Mouse (Mus musculus): ENCODE measurements around the gene Spats2.
"Not testable (repeated sequence)": the region's sequence is repeated elsewhere in the genome, so short reads cannot be mapped to it uniquely, and the experiment has no call there.

The Spats2 gene

DNA sequence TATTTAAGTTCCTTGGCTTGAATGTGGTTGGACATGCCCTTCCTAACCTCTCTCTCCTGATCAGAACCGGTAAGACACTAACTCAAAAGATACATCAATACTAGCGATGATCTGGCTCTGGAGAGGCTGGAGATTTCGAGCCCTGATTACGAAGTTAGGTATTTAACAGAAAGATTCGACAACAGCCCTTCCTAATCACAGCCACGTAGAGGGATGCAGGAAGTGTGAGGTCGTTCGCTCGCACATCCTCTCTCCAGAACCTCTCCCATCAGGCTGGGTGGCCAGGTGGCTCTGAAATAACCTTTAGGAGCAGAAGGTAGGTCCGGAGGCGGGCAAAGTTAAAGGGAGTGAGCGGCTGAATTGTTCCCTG lies at the start of gene Spats2:
Gene Spats2, plus strand, starts transcription at position 206 of the 370 bp plus-strand sequence.
- DNase-seq (ENCODE audit: extremely low spot score), result no peak

DNA sequence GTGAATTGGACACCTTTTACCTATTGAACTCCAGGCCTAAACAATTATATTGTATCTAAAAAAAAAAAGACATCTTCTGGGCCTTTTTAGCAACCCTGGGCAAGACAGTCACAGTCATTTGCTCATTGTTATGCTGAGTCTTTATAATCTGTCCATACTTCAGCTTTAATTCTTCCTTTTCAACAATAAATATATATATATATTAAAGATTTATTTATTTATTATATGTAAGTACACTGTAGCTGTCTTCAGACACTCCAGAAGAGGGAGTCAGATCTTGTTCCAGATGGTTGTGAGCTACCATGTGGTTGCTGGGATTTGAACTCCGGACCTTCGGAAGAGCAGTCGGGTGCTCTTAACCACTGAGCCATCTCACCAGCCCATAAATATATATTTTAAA lies 49.7 kb upstream of the Spats2 start:
- not testable (repeated sequence) for DNase-seq (ENCODE audit: extremely low spot score)

DNA sequence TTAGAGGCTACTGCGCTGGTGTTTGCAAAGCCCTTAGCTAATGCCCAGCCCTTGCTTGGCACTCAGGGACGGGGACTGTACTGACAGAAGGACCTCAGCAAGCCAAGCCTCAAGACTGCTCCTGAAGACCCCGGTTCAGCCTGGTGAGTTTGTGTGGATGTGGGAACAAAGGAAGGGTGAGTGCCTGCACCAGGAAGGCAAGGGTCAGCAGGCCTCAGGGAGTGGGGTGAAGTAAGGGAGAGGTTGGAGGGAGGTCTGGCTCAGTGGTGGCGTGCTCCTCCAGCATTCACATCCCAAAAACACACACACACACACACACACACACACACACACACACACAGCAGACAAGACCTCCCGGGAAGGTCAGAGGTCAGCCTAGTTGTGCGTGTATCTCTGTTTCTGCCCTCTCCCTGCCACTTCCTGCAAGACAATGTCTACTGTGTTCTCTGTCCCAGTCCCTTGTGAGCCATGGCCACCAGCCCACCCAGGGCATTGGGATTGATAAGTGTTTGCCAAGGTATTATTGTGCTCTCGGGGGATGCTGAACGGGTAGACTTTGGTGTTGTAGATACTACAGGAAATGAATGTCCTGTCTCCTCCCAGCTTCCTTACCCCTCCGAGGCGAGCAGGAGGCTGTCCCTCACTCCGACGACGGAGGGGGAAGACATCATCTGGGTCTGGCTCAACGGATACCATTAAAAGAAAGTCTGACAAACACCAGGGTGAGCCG lies 47.4 kb upstream of the Spats2 start:
- DNase-seq (ENCODE audit: extremely low spot score), result no peak

DNA sequence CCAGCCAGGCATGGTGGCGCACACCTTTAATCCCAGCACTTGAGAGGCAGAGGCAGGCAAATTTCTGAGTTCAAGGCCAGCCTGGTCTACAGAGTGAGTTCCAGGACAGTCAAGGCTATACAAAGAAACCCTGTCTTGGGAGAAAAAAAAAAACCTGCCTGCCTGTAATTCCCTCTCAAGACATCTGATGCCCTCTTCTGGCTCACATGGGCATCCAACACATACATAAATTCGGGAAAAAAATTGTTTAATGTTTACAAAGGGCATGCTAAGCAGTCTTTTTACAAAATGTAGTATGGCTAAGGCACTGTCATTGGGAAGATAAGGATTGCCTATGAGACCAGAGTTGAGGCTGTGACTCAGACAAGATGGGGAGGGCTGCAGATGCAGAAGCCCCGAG lies 45.9 kb upstream of the Spats2 start:
- no peak for DNase-seq (ENCODE audit: extremely low spot score)

DNA sequence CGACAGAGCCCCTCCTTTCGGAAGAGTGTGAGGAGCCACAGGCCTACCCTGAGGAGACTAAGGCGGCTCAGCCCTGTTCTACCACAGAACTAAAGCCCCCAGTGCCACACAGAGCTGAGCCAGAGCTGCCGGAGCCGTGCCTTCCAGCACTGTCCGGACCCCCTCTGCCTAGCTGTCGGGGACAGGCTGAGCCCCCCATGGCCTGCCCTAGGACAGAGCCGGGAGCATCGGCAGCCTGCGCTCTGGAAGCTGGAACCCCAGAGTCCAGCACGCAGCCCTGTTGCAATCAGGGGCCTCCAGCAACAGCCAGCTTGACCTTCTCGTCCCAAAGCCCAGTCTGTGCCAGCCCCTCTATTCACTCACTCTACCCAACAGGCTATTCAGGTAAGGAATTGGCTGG lies 43.4 kb upstream of the Spats2 start:
- no peak for DNase-seq (ENCODE audit: extremely low spot score)

DNA sequence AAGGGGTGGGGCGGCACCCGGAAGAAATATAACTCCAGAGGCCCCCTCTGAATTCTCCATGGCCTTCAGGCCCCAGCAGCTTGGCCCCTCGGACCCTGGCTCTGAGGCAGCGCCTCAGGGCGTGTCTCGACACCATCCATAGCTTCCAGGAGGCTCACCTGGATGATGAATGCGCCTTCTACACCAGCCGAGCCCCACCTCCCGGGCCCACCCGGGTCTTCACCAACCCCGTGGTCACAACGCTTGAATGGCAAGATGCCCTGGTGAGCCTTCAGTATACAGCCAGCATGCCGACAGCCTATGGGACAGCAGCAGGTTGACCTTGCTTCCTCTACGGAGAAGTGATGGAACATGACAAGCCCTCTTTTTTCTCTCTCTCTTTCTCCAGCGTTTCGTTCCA lies 42.9 kb upstream of the Spats2 start:
- DNase-seq (ENCODE audit: extremely low spot score), result no peak

DNA sequence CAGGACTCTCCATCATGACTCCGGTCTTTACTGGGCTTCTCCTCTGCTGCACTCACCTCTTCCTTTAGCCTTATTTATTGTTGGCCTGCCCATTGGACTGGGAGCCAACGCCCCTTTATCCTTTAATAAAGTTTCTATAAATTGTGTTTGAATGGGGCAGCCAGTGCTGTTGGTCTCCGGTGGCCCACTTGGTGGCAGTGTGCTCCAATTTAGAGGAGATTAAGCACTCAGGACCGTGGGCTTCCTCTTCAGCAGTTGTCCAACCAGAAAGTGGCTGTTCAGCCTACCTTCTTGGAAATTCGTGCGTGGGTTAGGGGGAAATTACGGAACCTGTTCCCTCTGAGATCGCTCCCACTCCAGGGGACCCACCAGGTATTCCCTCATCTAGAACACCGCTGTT lies 42.5 kb upstream of the Spats2 start:
- peak; percentile 31 for DNase-seq (ENCODE audit: extremely low spot score)

DNA sequence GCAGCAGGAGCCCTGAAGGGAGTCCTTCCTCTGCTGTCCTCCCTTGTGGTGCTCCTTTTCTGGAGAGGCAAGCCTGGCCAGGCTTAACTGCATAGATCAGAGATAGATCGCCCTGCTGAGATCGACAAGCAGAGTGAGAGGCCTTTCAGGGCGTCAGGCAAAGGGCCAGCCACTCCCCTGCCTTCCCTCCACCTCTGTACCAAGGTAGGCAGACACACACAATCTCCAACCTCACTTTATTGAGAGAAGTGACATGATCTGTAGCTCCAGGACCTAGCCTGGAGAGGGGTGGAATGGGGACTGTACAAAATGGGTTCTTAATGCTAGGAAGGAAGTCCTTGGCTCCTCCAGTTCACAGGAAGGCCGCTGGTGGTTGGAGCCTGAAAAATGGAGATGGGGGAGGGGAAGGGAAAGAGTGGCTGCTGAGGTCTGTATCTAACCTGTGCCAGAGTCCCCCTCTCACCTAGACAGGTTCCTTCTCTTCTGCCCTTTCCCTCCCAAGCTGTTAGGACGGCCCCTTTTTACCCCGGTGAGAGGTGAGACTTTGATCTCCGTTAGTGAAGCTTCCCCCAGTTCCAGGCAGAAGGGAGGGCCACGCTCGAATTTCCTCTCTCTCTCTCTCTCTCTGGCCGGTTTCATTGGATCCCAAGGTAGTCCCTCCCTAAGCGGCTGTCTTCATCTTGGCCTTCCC lies 41.7 kb upstream of the Spats2 start:
- DNase-seq (ENCODE audit: extremely low spot score), result peak; percentile 60

DNA sequence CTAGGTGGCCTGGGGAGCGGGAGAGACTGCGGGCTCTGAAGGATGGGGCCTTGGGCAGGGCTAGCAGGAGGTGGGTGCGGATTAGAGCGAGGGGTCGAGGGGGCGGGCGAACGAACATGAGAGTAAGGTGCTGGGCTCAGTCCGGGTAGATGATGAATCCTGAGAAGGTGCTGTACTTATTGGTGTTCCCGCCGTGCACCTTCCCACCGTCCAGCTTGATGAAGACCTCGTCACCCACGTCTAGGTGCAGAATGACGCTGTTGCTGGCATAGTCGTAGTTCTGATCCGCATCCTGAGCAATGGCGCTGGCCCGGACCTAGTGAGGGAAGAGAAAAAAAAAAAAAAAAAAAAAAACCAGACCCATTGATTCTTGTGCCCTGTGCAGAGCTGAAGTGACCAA lies 41.1 kb upstream of the Spats2 start:
- no peak for DNase-seq (ENCODE audit: extremely low spot score)

DNA sequence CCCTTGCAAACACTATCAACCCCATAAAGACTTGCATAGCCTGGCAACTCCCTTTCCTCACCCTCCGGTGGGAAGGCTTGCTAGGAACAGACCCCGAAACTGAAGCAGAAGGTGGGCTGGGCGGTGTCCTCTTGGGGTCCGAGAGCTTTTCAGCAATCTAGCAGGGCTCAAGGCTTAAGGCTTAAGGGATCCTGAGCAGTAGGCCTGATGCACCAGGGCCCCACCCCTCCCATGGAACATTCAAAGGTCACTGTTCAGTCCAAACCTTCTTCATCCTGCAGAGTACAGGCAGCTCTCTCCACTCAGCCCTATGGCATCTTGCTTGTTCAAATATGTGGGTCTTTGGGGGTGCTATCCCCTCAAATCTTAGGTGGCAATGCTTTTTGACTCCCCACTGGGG lies 39.7 kb upstream of the Spats2 start:
- no peak for DNase-seq (ENCODE audit: extremely low spot score)

DNA sequence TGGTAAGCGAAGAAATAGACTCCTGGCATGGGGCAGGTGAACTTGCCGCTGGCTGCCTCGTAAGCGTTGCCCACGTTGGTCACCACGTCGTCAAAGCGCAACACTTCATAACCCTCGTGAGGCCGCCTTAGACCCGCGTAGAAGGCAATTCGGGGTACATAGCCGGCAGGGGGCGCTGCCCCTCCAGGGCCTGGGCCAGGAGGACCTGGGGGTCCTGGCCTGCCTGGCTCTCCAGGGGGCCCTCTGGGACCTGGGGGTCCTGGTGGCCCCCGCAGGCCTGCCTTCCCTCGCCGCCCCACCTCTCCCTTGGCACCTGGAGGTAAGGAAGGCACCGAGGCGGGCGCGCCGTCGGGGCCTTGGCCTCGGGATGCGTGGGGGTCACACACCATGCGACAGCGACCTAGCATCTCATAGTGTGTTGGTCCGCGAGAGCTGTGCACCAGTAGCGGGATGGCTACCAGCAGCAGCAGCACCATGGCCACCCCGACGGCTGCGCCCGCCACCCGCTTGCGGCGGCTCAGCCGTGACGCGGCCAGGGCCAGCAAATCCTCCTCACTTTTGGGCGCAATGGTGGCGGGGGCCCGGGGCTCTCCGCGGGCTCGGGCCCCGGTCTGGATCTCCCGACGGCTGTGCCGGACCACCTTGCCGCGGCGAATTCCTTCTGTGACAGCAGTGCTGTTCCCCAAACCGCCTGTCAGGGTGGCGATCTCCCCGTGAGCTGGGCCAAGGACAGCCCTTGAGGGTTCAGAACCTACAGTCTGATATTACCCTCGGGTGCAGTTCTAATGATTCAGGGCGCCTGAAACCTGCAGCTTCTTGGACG lies 38.3 kb upstream of the Spats2 start, which contains the start of gene C1ql4:
Gene C1ql4, minus strand, starts transcription at position 565 of the 823 bp plus-strand sequence.
- DNase-seq (ENCODE audit: extremely low spot score), result peak; percentile 37

DNA sequence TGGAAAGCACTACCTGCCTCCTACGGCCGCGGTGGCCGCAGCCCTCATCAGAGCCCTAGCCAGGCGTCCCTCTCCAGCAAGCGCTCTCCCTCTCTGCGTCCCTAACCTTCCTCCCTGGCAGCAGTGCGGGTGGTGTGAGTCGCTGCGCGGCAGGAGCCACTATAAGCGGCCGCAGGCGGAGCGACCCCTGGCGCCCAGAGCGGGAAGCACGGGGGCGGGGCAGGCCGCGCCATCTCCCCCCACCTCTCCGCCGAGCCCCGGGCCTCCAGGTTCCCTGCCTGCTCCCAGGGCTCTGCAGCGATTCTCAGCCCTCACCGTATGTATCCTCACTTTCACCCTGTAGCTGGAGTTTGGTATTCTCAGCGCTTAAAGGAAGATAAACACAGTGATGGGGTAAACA lies 37.4 kb upstream of the Spats2 start:
- DNase-seq (ENCODE audit: extremely low spot score), result peak; percentile 90

DNA sequence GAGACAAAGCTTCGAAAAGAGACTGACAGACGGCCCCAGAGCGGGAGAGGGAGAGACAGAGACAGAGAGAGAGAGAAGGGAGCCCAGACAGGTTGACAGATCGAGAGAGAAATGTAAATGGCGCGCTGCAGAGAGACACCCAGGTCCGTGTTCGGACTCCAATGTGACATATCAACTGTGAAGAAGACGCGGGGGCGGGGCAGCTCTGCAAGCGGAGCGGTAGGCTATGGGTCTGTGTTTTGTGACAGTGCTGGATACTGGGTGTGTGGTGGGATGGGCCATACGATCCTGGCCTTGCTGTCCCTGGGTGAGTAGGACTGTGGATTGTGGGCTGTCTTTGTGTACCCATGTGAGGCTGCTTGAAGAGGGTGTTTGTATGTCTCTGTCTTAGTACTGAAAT lies 36.6 kb upstream of the Spats2 start:
- DNase-seq (ENCODE audit: extremely low spot score), result no peak

DNA sequence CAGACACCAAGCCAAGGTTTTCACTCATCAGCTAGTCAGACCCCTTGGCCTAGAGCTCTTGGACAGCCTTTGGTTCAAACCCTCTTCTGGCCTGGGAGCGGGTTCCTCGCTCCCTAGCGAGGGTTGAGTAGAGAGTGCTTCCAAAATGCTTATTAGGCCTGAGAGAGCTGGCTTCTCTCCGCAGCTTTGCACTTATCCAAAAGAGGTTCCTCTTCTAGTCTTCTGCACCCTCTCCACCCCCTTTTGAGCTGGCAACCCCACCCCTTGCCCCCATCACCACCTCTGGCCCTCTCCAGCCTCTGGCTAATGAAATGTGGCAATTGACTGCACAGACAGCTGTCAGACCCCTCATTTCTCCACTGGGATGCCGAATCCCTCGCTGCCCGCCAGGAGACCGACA lies 32.8 kb upstream of the Spats2 start, which contains the start of gene Dnajc22:
Gene Dnajc22, plus strand, starts transcription at position 301 of the 400 bp plus-strand sequence.
- DNase-seq (ENCODE audit: extremely low spot score), result no peak

DNA sequence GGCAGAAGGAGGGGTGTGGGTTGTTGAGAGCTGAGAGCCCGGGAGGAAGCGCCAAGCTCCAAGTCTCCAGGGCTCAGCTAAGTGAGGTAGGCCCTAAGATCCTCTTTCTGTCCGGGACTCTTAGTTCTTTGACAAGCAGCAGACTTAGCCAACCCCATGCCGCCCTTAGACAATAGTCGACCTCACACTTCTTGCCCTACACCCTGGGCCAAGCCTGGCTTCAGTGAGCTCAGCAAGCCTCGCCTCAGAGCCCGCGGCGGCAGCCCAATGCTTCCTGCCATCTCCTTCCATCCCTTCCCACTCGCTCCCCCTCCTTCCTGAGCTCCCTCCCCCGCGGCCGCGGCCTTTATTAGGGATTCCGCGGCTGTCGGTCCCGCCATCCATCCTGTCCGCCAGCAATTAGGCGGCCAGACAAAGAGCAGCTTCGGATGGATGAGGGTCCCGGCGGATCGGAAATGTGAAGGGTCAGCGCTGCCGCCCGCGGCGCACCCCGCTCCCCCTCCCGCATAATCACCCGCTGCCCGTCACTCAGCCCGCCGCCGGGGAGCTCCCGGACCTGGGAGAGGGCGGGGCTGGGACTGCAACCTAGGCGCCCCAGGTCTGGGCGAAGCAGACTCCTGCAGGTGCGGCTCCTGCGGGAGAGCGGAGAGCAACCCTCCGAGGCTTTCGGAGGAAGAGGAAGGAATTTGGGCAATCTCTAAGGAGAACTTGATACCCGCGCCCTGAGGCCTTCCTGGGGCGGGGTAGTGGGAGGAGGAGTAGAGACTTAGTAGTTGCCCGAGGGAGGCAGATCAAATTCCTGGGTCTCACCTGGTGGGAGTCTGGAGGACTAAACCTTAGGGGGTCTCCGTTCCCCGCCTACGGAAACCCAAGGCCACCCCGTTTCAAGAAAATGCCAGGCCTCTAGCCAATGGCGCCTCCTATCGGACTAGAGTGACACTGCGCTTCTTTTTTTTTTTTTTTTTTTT lies 32.1 kb upstream of the Spats2 start:
- peak; percentile 82 for DNase-seq (ENCODE audit: extremely low spot score)

DNA sequence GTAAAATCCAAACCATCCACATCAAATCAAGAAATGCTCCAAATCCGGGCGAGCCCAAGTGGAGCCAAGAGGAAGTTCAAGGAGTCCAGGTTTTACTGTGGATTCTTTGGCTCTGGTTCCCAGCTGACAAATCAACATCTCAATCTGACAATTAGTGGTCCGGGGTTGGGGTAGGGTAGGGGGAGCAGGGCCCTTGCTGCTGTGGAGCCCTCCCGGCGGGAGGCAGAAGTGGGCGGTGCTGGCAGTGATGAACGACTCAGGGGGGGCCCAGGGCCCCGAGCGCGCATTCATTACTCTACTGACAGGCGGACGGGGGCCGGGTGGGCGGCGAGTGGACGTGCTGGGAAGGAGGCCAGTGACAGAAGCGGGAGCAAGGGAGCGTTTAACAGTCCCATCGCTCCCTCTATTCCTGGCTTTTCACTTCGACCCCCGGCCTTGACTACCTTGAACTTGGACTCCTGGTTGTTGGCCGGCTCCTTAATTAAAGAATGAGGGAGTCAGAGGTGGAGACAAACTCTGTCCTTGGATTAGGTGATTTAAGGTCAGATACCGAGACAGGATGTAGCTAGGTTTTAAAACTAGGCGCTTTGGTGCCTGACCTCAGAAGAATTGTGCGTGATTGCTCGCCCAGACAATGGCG lies 31.0 kb upstream of the Spats2 start:
- peak; percentile 67 for DNase-seq (ENCODE audit: extremely low spot score)

DNA sequence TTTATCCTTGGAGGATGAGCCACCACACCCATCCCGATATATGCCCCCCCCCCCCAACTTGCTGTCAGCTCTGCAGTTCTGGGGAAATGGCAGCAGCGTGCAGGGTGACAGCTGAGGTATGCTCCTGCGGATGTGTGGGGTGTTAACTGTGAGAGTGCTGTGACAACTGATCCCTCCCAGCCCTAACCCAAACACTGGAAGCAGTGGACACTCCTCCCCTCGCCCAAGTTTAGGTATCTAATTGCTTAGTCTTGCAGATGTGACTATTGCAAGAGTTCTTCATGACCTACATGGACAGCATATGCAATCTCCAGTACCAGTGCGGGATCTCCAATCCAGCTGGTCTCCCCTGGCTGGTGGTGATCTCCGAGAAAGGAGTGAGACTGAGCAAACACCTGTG lies 30.4 kb upstream of the Spats2 start:
- no peak for DNase-seq (ENCODE audit: extremely low spot score)

DNA sequence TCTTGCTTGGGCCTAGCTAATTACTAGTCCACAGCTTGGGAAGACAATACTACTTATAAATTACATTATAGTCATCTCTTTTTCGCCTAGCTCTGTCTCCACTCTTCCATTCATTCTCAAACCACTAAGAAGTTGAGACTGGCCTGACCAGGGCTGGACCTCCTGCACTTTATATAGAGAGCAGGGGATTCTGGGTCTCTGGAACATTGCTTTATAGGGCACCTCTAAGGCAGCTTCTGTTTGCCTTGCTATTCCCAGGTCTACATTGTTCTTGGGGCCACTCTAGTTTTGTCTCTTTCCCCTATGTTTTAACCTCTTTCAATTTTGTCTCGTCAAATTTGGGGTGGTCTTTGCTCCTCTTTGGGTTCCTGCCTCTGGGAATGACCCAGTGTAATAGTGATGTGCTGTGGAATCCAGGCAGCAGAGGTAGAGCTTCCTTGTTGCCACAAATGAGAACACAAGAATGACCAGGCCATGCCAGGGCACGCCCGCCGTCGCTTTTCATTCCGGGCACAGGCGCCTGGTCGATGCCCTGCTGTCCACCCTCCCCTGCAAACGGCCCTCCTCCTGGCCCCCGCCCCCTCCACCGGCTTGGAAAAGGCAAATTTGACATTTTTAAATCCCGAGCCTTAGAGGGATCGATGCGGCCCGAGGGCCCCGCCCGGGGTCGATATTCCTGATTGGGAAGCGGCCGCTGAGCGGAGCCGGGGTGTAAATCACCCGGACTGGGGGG lies 29.5 kb upstream of the Spats2 start:
- DNase-seq (ENCODE audit: extremely low spot score), result no peak

DNA sequence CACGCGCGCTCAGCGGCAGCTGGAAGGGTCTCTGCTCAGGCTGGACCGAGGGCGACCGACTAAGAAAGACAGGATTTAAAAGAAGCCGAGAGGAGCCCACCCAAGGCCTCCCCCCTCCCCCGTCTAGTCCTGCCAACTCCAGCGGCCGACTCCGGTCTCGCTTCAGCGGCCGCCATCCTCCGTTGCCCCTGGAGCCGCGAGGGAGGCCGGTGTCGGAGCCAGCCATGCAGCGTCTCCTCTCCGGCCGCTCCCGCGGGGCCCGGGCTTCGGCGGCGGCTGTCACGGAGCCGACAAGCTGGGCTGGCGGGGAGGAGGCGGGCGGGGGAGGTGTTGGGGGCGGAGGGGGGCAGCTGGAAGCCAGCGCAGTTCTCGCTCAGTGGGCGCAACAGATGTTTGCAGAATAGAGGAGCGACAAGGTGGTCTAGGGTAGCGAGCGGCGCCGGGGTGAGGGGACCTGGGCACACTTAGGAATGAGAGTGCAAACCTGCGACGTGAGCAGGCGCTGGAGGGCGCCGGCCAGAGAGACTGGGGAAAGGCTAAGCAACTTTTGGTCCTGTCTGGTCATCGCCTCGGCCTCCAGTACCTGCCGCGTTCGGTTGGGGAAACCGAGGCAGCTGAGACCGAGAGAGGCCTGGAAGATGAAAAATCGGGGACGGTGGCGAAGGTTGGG lies 28.8 kb upstream of the Spats2 start:
- no peak for DNase-seq (ENCODE audit: extremely low spot score)

All from embryo, embryonic 9.5 days (tissue).